Mouse (Mus musculus): ENCODE results near the gene Ppp1r3f. TPM values are rescaled to one million over a fixed set of nuclear protein-coding genes. Genes with fewer than 3 reads are reported as not detected.

Gene Ppp1r3f
- polyA plus RNA-seq, 1 experiment from 2014 or later, result 1.9 TPM

DNA sequence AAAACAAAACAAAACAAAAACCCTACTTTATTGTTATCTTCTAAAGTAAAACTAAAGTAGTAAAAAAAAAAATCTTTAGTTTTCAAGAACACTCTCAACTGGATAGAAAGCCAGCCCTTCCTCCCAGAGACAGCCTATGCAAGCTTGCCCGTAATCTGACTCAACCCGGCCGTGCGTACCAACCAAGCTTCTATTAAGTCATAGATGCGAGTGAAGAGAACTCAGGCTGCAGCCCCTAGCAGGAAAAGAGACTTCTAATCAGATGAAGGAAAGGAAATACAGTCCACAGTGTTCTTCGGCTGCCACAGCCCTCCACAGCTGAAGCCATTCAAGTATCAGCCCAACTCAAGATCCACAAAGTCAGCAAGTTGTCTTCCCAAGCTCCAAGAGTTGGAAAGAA lies 7.7 kb downstream of the Ppp1r3f start:
- Histone ChIP-seq H3K27ac (ENCODE audit: low read length) (no peak overlapping the region), H3K9ac (replicated peaks; ENCODE audit: low read length) (no peak overlapping the region), H3K9me3 (ENCODE audit: low read length) (no peaks in the 10 kb centered on the region), H3K27me3 (ENCODE audit: insufficient read depth, low read length) (no peaks in the 10 kb centered on the region), H3K4me2 (replicated peaks; ENCODE audit: low read depth, low read length) (no peak overlapping the region), H3K4me1 (ENCODE audit: insufficient read depth, low read length) (peaks cover 7% of the 10 kb centered on the region), H3K36me3 (ENCODE audit: insufficient read depth, low read length) (no peaks in the 10 kb centered on the region), H3K4me3 (ENCODE audit: low read length) (no peak overlapping the region)
- ATAC-seq (ENCODE audit: low FRiP score, low TSS enrichment), result no peak
- WGBS, result 74% methylated on average over 6 of the region's 6 CpGs

DNA sequence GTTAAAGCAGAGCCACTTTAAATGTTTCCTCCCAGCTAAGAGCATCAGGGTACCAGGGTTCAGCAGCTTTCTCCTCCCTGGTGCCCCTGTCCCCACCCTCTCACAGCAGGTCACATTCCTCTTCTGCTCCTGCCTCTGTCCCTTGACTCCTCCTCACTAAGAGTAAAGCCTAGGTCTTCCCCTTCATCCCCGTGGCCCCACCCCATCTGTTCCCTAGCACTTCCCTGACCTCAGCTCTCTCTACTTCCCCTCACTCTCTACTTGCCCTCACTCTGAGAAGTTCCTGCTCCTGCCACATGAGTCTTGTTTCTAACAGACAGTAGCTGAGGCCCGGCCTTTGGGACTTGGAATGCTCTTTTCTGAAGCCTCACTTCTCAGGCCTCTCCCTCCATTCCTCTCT lies 11.0 kb downstream of the Ppp1r3f start:
- WGBS, result 27% methylated on average over 2 of the region's 2 CpGs
- ATAC-seq (ENCODE audit: low FRiP score, low TSS enrichment), result no peak
- H3K9ac ChIP-seq (replicated peaks; ENCODE audit: low read length), result no peak overlapping the region

DNA sequence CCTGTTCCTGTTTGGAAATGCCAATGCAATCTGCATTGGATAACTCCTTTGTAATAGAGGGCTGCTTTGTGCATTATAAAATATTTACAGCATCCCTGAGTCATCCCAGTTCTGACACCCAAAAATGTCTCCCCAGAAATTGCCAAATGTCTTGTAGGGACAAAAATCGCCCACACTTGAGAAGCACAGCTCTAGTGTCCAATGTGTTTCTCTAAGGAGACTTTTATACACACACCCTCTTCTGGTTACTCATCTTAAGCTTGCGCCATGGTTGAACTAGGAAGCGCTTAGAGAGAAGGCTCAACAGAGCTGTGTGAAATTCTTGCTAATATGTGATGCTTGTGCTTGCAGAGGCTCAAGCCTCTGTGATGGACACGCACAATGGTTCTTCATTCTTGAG lies 20.6 kb downstream of the Ppp1r3f start:
- no peaks in the 10 kb centered on the region for H3K4me1 ChIP-seq (ENCODE audit: insufficient read depth, low read length)
- no peak overlapping the region for H3K4me2 ChIP-seq (replicated peaks; ENCODE audit: low read depth, low read length)
- no peak for ATAC-seq (ENCODE audit: low FRiP score, low TSS enrichment)
- WGBS, result 88% methylated on average over 4 of the region's 4 CpGs
- no peaks in the 10 kb centered on the region for H3K27me3 ChIP-seq (ENCODE audit: insufficient read depth, low read length)
- no peaks in the 10 kb centered on the region for H3K36me3 ChIP-seq (ENCODE audit: insufficient read depth, low read length)
- H3K27ac ChIP-seq (ENCODE audit: low read length), result no peak overlapping the region
- H3K4me3 ChIP-seq (ENCODE audit: low read length), result no peak overlapping the region
- H3K9ac ChIP-seq (replicated peaks; ENCODE audit: low read length), result no peak overlapping the region
- no peaks in the 10 kb centered on the region for H3K9me3 ChIP-seq (ENCODE audit: low read length)

More for the DNA sequence above, 11.0 kb downstream of the Ppp1r3f start:
- H3K36me3 ChIP-seq (ENCODE audit: insufficient read depth, low read length), result no peaks in the 10 kb centered on the region
- no peaks in the 10 kb centered on the region for H3K9me3 ChIP-seq (ENCODE audit: low read length)
- no peak overlapping the region for H3K27ac ChIP-seq (ENCODE audit: low read length)
- H3K4me3 ChIP-seq (ENCODE audit: low read length), result no peak overlapping the region
- no peak overlapping the region for H3K4me2 ChIP-seq (replicated peaks; ENCODE audit: low read depth, low read length)
- H3K27me3 ChIP-seq (ENCODE audit: insufficient read depth, low read length), result no peaks in the 10 kb centered on the region
- H3K4me1 ChIP-seq (ENCODE audit: insufficient read depth, low read length), result no peaks in the 10 kb centered on the region

DNA sequence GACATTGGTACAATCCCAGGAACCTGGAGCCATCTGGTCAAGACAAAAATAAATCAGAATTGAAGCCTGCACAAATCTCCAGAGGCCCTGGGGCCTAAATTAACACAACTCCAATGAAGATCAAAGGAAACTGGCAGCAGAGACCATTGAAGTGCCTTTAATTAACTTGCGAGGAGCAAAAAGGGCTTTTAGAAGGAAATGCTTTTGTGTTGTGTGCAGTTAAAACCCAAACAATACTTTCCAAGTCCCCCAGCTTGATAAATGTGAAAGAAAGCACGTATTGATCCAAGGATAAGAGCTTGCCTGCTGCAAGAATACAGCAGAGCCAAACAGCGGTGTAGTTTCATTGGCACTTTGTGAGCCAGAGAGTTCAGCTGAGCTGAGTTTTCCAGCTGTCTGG lies 49.1 kb downstream of the Ppp1r3f start:
- no peak for ATAC-seq (ENCODE audit: low FRiP score, low TSS enrichment)
- WGBS, result 36% methylated on average over 3 of the region's 3 CpGs
- H3K36me3 ChIP-seq (ENCODE audit: insufficient read depth, low read length), result no peaks in the 10 kb centered on the region
- H3K4me2 ChIP-seq (replicated peaks; ENCODE audit: low read depth, low read length), result no peak overlapping the region
- no peak overlapping the region for H3K27ac ChIP-seq (ENCODE audit: low read length)
- H3K9ac ChIP-seq (replicated peaks; ENCODE audit: low read length), result no peak overlapping the region
- no peak overlapping the region for H3K4me3 ChIP-seq (ENCODE audit: low read length)
- H3K9me3 ChIP-seq (ENCODE audit: low read length), result no peaks in the 10 kb centered on the region
- H3K27me3 ChIP-seq (ENCODE audit: insufficient read depth, low read length), result no peaks in the 10 kb centered on the region
- no peaks in the 10 kb centered on the region for H3K4me1 ChIP-seq (ENCODE audit: insufficient read depth, low read length)

Other genes with a start within 250 kb of the Ppp1r3f start
- gene Usp27x, start 198.5 kb downstream of the Ppp1r3f start, polyA plus RNA-seq (2015; fragmentation: Nextera tagmentation; extraction: Ambion mirVana), result 0.61 and 0.62 TPM in 2 replicates
- 0.18 TPM in 1 of 2 replicates, not detected in the other for gene Foxp3, start 639 bp downstream of the Ppp1r3f start, polyA plus RNA-seq (2015; fragmentation: Nextera tagmentation; extraction: Ambion mirVana)
- gene Ccdc22, start 31.2 kb upstream of the Ppp1r3f start, polyA plus RNA-seq (2015; fragmentation: Nextera tagmentation; extraction: Ambion mirVana), result 35.3 and 36.6 TPM in 2 replicates
- 0.04 and 0.09 TPM in 2 replicates for gene Cacna1f, start 32.8 kb upstream of the Ppp1r3f start, polyA plus RNA-seq (2015; fragmentation: Nextera tagmentation; extraction: Ambion mirVana)
- gene Syp, start 64.2 kb upstream of the Ppp1r3f start, polyA plus RNA-seq (2015; fragmentation: Nextera tagmentation; extraction: Ambion mirVana), result 3.1 and 3.6 TPM in 2 replicates
- gene Prickle3, start 83.0 kb upstream of the Ppp1r3f start, polyA plus RNA-seq (2015; fragmentation: Nextera tagmentation; extraction: Ambion mirVana), result 14.1 and 14.7 TPM in 2 replicates
- gene Plp2, start 97.1 kb upstream of the Ppp1r3f start, polyA plus RNA-seq (2015; fragmentation: Nextera tagmentation; extraction: Ambion mirVana), result 170 and 179 TPM in 2 replicates
- 0.91 and 1.4 TPM in 2 replicates for gene Magix, start 107.0 kb upstream of the Ppp1r3f start, polyA plus RNA-seq (2015; fragmentation: Nextera tagmentation; extraction: Ambion mirVana)
- gene Gpkow, start 122.8 kb upstream of the Ppp1r3f start, polyA plus RNA-seq (2015; fragmentation: Nextera tagmentation; extraction: Ambion mirVana), result 47.6 and 50.4 TPM in 2 replicates
- gene Wdr45, start 140.1 kb upstream of the Ppp1r3f start, polyA plus RNA-seq (2015; fragmentation: Nextera tagmentation; extraction: Ambion mirVana), result 45.7 and 48.8 TPM in 2 replicates
- gene Gm45208, start 148.0 kb upstream of the Ppp1r3f start, polyA plus RNA-seq (2015; fragmentation: Nextera tagmentation; extraction: Ambion mirVana), result 0.59 TPM in 1 of 2 replicates, not detected in the other
- 69.3 and 74.7 TPM in 2 replicates for gene Praf2, start 154.2 kb upstream of the Ppp1r3f start, polyA plus RNA-seq (2015; fragmentation: Nextera tagmentation; extraction: Ambion mirVana)
- 17.4 and 19.6 TPM in 2 replicates for gene Ccdc120, start 176.6 kb upstream of the Ppp1r3f start, polyA plus RNA-seq (2015; fragmentation: Nextera tagmentation; extraction: Ambion mirVana)
- 30.9 and 31.4 TPM in 2 replicates for gene Tfe3, start 188.3 kb upstream of the Ppp1r3f start, polyA plus RNA-seq (2015; fragmentation: Nextera tagmentation; extraction: Ambion mirVana)
- gene Gripap1, start 215.5 kb upstream of the Ppp1r3f start, polyA plus RNA-seq (2015; fragmentation: Nextera tagmentation; extraction: Ambion mirVana), result 47.5 and 57.0 TPM in 2 replicates
- 1.7 and 1.9 TPM in 2 replicates for gene Kcnd1, start 248.0 kb upstream of the Ppp1r3f start, polyA plus RNA-seq (2015; fragmentation: Nextera tagmentation; extraction: Ambion mirVana)

Data from kidney, embryonic 16.5 days (tissue).